23 mouse cellular contexts compared by ENCODE assay signal in genomic region chr1:154805742-154806141, GRCm38 (mm10).
DNase-seq lines count a peak whose midpoint lies in the region; ATAC-seq and TF ChIP-seq lines count a peak whose summit lies in the region.
"Had no signal": no experiment of that assay in that cellular context is flagged by ENCODE, and none has a peak within 500 bp of the region (broad histone marks: within the 10 kb centered on the region; RNA-seq: fewer than 3 reads in every experiment).

No protein-coding gene starts in this region.

- no peak for TF ChIP-seq CTCF in midbrain, postnatal 0 days (IDR thresholded peaks at IDR 0.05)

- H3K4me3 ChIP-seq in forebrain, embryonic 15.5 days = no peak overlapping the region
- H3K4me3 ChIP-seq in forebrain, embryonic 11.5 days (ENCODE audit: low read depth, low read length) = no peak overlapping the region
- no peak overlapping the region for H3K4me3 ChIP-seq in midbrain, postnatal 0 days (ENCODE audit: low read depth, low read length)
- H3K4me3 ChIP-seq in midbrain, embryonic 13.5 days (replicated peaks) = no peak overlapping the region
- H3K4me3 ChIP-seq in liver, embryonic 11.5 days (ENCODE audit: low read depth, low read length) = no peak overlapping the region
- no peak overlapping the region for H3K4me3 ChIP-seq in kidney, embryonic 14.5 days (ENCODE audit: low read length)
- H3K4me3 ChIP-seq: heart, adult 2 months; heart, embryonic 15.5 days; left cerebral cortex, adult 2 months; liver, embryonic 13.5 days; lung, embryonic 15.5 days; midbrain, embryonic 10.5 days had no signal

- H3K36me3 ChIP-seq in forebrain, embryonic 15.5 days = no peaks in the 10 kb centered on the region
- H3K36me3 ChIP-seq in forebrain, embryonic 11.5 days (ENCODE audit: control insufficient read depth, insufficient read depth, low read length) = no peaks in the 10 kb centered on the region
- H3K36me3 ChIP-seq in midbrain, postnatal 0 days (ENCODE audit: insufficient read depth, low read length) = no peaks in the 10 kb centered on the region
- H3K36me3 ChIP-seq in midbrain, embryonic 13.5 days = no peaks in the 10 kb centered on the region
- no peaks in the 10 kb centered on the region for H3K36me3 ChIP-seq in liver, embryonic 11.5 days (ENCODE audit: control insufficient read depth, insufficient read depth, low read length)
- H3K36me3 ChIP-seq in kidney, embryonic 14.5 days (ENCODE audit: control insufficient read depth, insufficient read depth, low read length) = no peaks in the 10 kb centered on the region
- H3K36me3 ChIP-seq: heart, embryonic 15.5 days; liver, embryonic 13.5 days; lung, embryonic 15.5 days; midbrain, embryonic 10.5 days had no signal

- DNase-seq in forebrain, embryonic 11.5 days (ENCODE audit: low spot score) = no peak
- DNase-seq in midbrain, postnatal 0 days (ENCODE audit: low spot score) = peak; percentile 77
- DNase-seq in cerebellum, postnatal 10 days = peak; percentile 85 to 89
- DNase-seq in spleen, postnatal 4 days (ENCODE audit: low spot score in 2 of 2) = no peak
- DNase-seq in liver, embryonic 11.5 days (ENCODE audit: low spot score) = no peak
- DNase-seq: adrenal gland, postnatal 36 days; embryo, embryonic 11 days; gastrocnemius, postnatal 25 days; heart, adult 2 months; heart, postnatal 4 days; kidney, adult 18-20 months; kidney, postnatal 25 days; liver, embryonic 13.5 days; lung, postnatal 4 days; right cerebral cortex, postnatal 4 days had no signal

- H3K9ac ChIP-seq in forebrain, embryonic 15.5 days (replicated peaks) = no peak overlapping the region
- no peak overlapping the region for H3K9ac ChIP-seq in forebrain, embryonic 11.5 days (ENCODE audit: low read length)
- H3K9ac ChIP-seq in midbrain, postnatal 0 days (replicated peaks; ENCODE audit: low read length, poor library complexity, severe bottlenecking) = no peak overlapping the region
- H3K9ac ChIP-seq in midbrain, embryonic 13.5 days (replicated peaks) = no peak overlapping the region
- no peak overlapping the region for H3K9ac ChIP-seq in liver, embryonic 11.5 days (ENCODE audit: low read depth, low read length)
- no peak overlapping the region for H3K9ac ChIP-seq in kidney, embryonic 14.5 days (ENCODE audit: low read depth, low read length)
- H3K9ac ChIP-seq: heart, embryonic 15.5 days; liver, embryonic 13.5 days; lung, embryonic 15.5 days had no signal

- 59% methylated on average over 1 of the region's 1 CpGs for WGBS in forebrain, embryonic 15.5 days
- WGBS in forebrain, embryonic 11.5 days = 92% methylated on average over 1 of the region's 1 CpGs
- 68% methylated on average over 1 of the region's 1 CpGs for WGBS in midbrain, postnatal 0 days
- WGBS in midbrain, embryonic 13.5 days = 75% methylated on average over 1 of the region's 1 CpGs
- WGBS in liver, embryonic 11.5 days = 86% methylated on average over 1 of the region's 1 CpGs
- 88% methylated on average over 1 of the region's 1 CpGs for WGBS in kidney, embryonic 14.5 days

- no peaks in the 10 kb centered on the region for H3K27me3 ChIP-seq in forebrain, embryonic 15.5 days
- H3K27me3 ChIP-seq in forebrain, embryonic 11.5 days (ENCODE audit: control insufficient read depth, insufficient read depth, low read length) = no peaks in the 10 kb centered on the region
- no peaks in the 10 kb centered on the region for H3K27me3 ChIP-seq in midbrain, postnatal 0 days (ENCODE audit: insufficient read depth, low read length)
- no peaks in the 10 kb centered on the region for H3K27me3 ChIP-seq in midbrain, embryonic 13.5 days
- no peaks in the 10 kb centered on the region for H3K27me3 ChIP-seq in liver, embryonic 11.5 days (replicated peaks; ENCODE audit: control insufficient read depth, insufficient read depth, low read length)
- no peaks in the 10 kb centered on the region for H3K27me3 ChIP-seq in kidney, embryonic 14.5 days (ENCODE audit: control insufficient read depth, insufficient read depth, low read length)
- H3K27me3 ChIP-seq: heart, embryonic 15.5 days; liver, embryonic 13.5 days; lung, embryonic 15.5 days had no signal

- peaks cover 21% of the 10 kb centered on the region for H3K4me1 ChIP-seq in forebrain, embryonic 15.5 days
- no peaks in the 10 kb centered on the region for H3K4me1 ChIP-seq in forebrain, embryonic 11.5 days (replicated peaks; ENCODE audit: control insufficient read depth, insufficient read depth, low read length)
- H3K4me1 ChIP-seq in midbrain, postnatal 0 days (ENCODE audit: insufficient read depth, low read length) = no peaks in the 10 kb centered on the region
- H3K4me1 ChIP-seq in midbrain, embryonic 13.5 days (replicated peaks) = 0 out of 2 replicates have a peak, but pooled peaks cover 5% of the 10 kb centered on the region
- no peaks in the 10 kb centered on the region for H3K4me1 ChIP-seq in liver, embryonic 11.5 days (replicated peaks; ENCODE audit: control insufficient read depth, insufficient read depth, low read length)
- H3K4me1 ChIP-seq in kidney, embryonic 14.5 days (ENCODE audit: control insufficient read depth, insufficient read depth, low read length) = no peaks in the 10 kb centered on the region
- H3K4me1 ChIP-seq: liver, embryonic 13.5 days; lung, embryonic 15.5 days had no signal

- H3K27ac ChIP-seq in forebrain, embryonic 15.5 days (replicated peaks) = peak overlapping the region; percentile 70
- no peak overlapping the region for H3K27ac ChIP-seq in forebrain, embryonic 11.5 days (ENCODE audit: low read depth, low read length)
- H3K27ac ChIP-seq in midbrain, postnatal 0 days (ENCODE audit: low read depth, low read length) = no peak overlapping the region
- H3K27ac ChIP-seq in midbrain, embryonic 13.5 days = no peak overlapping the region
- H3K27ac ChIP-seq in liver, embryonic 11.5 days (ENCODE audit: low read depth, low read length) = no peak overlapping the region
- no peak overlapping the region for H3K27ac ChIP-seq in kidney, embryonic 14.5 days (ENCODE audit: low read depth, low read length)
- H3K27ac ChIP-seq: heart, adult 2 months; heart, embryonic 15.5 days; left cerebral cortex, adult 2 months; liver, embryonic 13.5 days; lung, embryonic 15.5 days; midbrain, embryonic 10.5 days; stomach, postnatal 0 days had no signal

- no peaks in the 10 kb centered on the region for H3K9me3 ChIP-seq in forebrain, embryonic 15.5 days
- no peaks in the 10 kb centered on the region for H3K9me3 ChIP-seq in forebrain, embryonic 11.5 days (ENCODE audit: control insufficient read depth, low read length)
- no peaks in the 10 kb centered on the region for H3K9me3 ChIP-seq in midbrain, postnatal 0 days (ENCODE audit: low read length)
- H3K9me3 ChIP-seq in midbrain, embryonic 13.5 days = no peaks in the 10 kb centered on the region
- H3K9me3 ChIP-seq in liver, embryonic 11.5 days (ENCODE audit: control insufficient read depth, low read length) = no peaks in the 10 kb centered on the region
- H3K9me3 ChIP-seq in kidney, embryonic 14.5 days (ENCODE audit: control insufficient read depth, low read length) = no peaks in the 10 kb centered on the region
- H3K9me3 ChIP-seq: heart, embryonic 15.5 days; liver, embryonic 13.5 days; lung, embryonic 15.5 days; midbrain, embryonic 10.5 days had no signal

- ATAC-seq in forebrain, embryonic 15.5 days (replicated peaks) = peak; percentile 49
- no peak for ATAC-seq in forebrain, embryonic 11.5 days (replicated peaks; ENCODE audit: low FRiP score)
- ATAC-seq in midbrain, postnatal 0 days (ENCODE audit: low FRiP score) = no peak
- ATAC-seq in midbrain, embryonic 13.5 days = no peak
- no peak for ATAC-seq in liver, embryonic 11.5 days (replicated peaks; ENCODE audit: low FRiP score)
- ATAC-seq in kidney, embryonic 14.5 days (ENCODE audit: low FRiP score, low TSS enrichment) = no peak

- no peak overlapping the region for H3K4me2 ChIP-seq in forebrain, embryonic 15.5 days (replicated peaks)
- no peak overlapping the region for H3K4me2 ChIP-seq in forebrain, embryonic 11.5 days (ENCODE audit: low read depth, low read length, severe bottlenecking)
- H3K4me2 ChIP-seq in midbrain, postnatal 0 days (ENCODE audit: low read depth, low read length, poor library complexity, severe bottlenecking) = no peak overlapping the region
- no peak overlapping the region for H3K4me2 ChIP-seq in midbrain, embryonic 13.5 days (replicated peaks)
- no peak overlapping the region for H3K4me2 ChIP-seq in liver, embryonic 11.5 days
- H3K4me2 ChIP-seq in kidney, embryonic 14.5 days (replicated peaks; ENCODE audit: low read depth, low read length) = no peak overlapping the region
- H3K4me2 ChIP-seq: heart, embryonic 15.5 days; liver, embryonic 13.5 days; lung, embryonic 15.5 days had no signal

Comparison
In these comparisons a context has a peak if more than half of its experiments do, and no peak if none do; other contexts are left out.
1. DNase-seq: peak in midbrain, postnatal 0 days (single experiment) and cerebellum, postnatal 10 days (2 of 2); none in forebrain, embryonic 11.5 days (single experiment), spleen, postnatal 4 days (0 of 2) and liver, embryonic 11.5 days (single experiment).